Mouse (Mus musculus) spleen, adult 2 months (tissue): Measurements from ENCODE around the gene Phkg1. TPM values are rescaled to one million over a fixed set of nuclear protein-coding genes. Genes with fewer than 3 reads are reported as not detected.

Source experiments
- DNase-seq, 2 experiments: peaks; one replicate each; pipeline versions ENCODE4 v3.0.0 to v3.0.0-alpha.2; 2012 to 2021; ENCODE audit warnings: low spot score in 2 of 2, low read depth in 1 of 2
- H3K27ac ChIP-seq: fragments of 200-500 bp; 2 replicates; pipeline ENCODE4 v1.5.1; 2012; ENCODE audit warnings: low read length, inconsistent platforms; ENCODE audit not compliant: insufficient read depth
- H3K27me3 ChIP-seq: fragments of 200-500 bp; 2 replicates; pipeline ENCODE4 v1.6.1; 2012; ENCODE audit warnings: mild to moderate bottlenecking, moderate library complexity, low read length, inconsistent platforms; ENCODE audit not compliant: control insufficient read depth, insufficient read depth
- H3K36me3 ChIP-seq: fragments of 200-500 bp; 2 replicates; pipeline ENCODE4 v1.6.1; 2012; ENCODE audit warnings: mild to moderate bottlenecking, low read length, inconsistent platforms; ENCODE audit not compliant: control insufficient read depth, insufficient read depth
- H3K4me1 ChIP-seq: fragments of 200-500 bp; 2 replicates; pipeline ENCODE4 v1.6.1; 2011; ENCODE audit warnings: inconsistent platforms; ENCODE audit not compliant: control insufficient read depth, insufficient read depth, insufficient read length
- H3K4me3 ChIP-seq: fragments of 200-500 bp; 2 replicates; pipeline ENCODE4 v1.5.1; 2011; ENCODE audit warnings: mild to moderate bottlenecking, inconsistent platforms; ENCODE audit not compliant: insufficient read depth, insufficient read length; ENCODE audit errors: extremely low read depth
- CTCF ChIP-seq: fragments of 200-500 bp; IDR thresholded peaks from 2 replicates; pipeline ENCODE4 v1.5.1; 2011; ENCODE audit warnings: mild to moderate bottlenecking, inconsistent platforms; ENCODE audit not compliant: insufficient read depth, insufficient read length, insufficient replicate concordance; ENCODE audit errors: extremely low read depth
- POLR2A ChIP-seq: fragments of 200-500 bp; IDR thresholded peaks from 2 replicates; pipeline ENCODE4 v1.6.1; 2011; ENCODE audit warnings: low read depth, low read length, inconsistent platforms
- WGBS: fragments of 180-500 bp; shearing (Covaris S2); methylation state at CpG from one replicate; pipeline ENCODE4 v1.1.7; 2018; 5-methylcytosine and 5-hydroxymethylcytosine counted together
- polyA plus RNA-seq: library from polyadenylated mRNA; depleted of rRNA; stranded (reverse); fragments of >200 nt; gene quantifications from 2 replicates; pipeline ENCODE4 v1.2.3, GENCODE M21; 2012

Gene Phkg1
- polyA plus RNA-seq, 1 experiment: 0.14 TPM

- Histone ChIP-seq H3K36me3 (no peaks in the 10 kb centered on the region), H3K4me3 (no peak overlapping the region), H3K27me3 (no peaks in the 10 kb centered on the region), H3K27ac (no peak overlapping the region), H3K4me1 (no peaks in the 10 kb centered on the region; the same call in 1 of the 2 replicates)
- WGBS: 69% methylated on average over 2 of the region's 2 CpGs
- no peak for DNase-seq
- no peak for TF ChIP-seq CTCF
- no peak for TF ChIP-seq POLR2A
Observed at GRCm38 (mm10) chr5:129940281-129940680, 41.9 kb upstream of the Phkg1 start.

GRCm38 (mm10) chr5:129936941-129937340, 38.6 kb upstream of the Phkg1 start:
- TF ChIP-seq CTCF: no peak

GRCm38 (mm10) chr5:129929924-129930855, 31.8 kb upstream of the Phkg1 start:
- no peak overlapping the region for H3K27ac ChIP-seq
- no peak for DNase-seq

More at GRCm38 (mm10) chr5:129936941-129937340, 38.6 kb upstream of the Phkg1 start:
- H3K36me3 ChIP-seq: no peaks in the 10 kb centered on the region
- H3K4me3 ChIP-seq: no peak overlapping the region
- H3K27me3 ChIP-seq: no peaks in the 10 kb centered on the region
- H3K4me1 ChIP-seq: no peaks in the 10 kb centered on the region; the same call in 1 of the 2 replicates
- DNase-seq: no peak
- H3K27ac ChIP-seq: no peak overlapping the region
- 85% methylated on average over 4 of the region's 4 CpGs for WGBS

GRCm38 (mm10) chr5:129925933-129926332, 27.6 kb upstream of the Phkg1 start:
- H3K27me3 ChIP-seq: no peaks in the 10 kb centered on the region
- 83% methylated on average over 5 of the region's 5 CpGs for WGBS
- H3K36me3 ChIP-seq: no peaks in the 10 kb centered on the region
- TF ChIP-seq POLR2A (no peak), CTCF (no peak)
- DNase-seq: no peak
- H3K4me3 ChIP-seq: no peak overlapping the region
- no peak overlapping the region for H3K27ac ChIP-seq
- no peaks in the 10 kb centered on the region for H3K4me1 ChIP-seq

More at GRCm38 (mm10) chr5:129929924-129930855, 31.8 kb upstream of the Phkg1 start:
- TF ChIP-seq CTCF (no peak), POLR2A (no peak)
- Histone ChIP-seq H3K4me1 (no peaks in the 10 kb centered on the region), H3K27me3 (no peaks in the 10 kb centered on the region), H3K4me3 (no peak overlapping the region), H3K36me3 (no peaks in the 10 kb centered on the region)
- 69% methylated on average over 9 of the region's 9 CpGs for whole genome bisulfite sequencing

GRCm38 (mm10) chr5:129924820-129925452, 26.6 kb upstream of the Phkg1 start:
- no peak overlapping the region for H3K27ac ChIP-seq

GRCm38 (mm10) chr5:129921972-129922371, 23.6 kb upstream of the Phkg1 start:
- DNase-seq: no peak
- WGBS: 96% methylated on average over 4 of the region's 4 CpGs
- Histone ChIP-seq H3K4me3 (no peak overlapping the region), H3K36me3 (no peaks in the 10 kb centered on the region), H3K27me3 (no peaks in the 10 kb centered on the region), H3K27ac (no peak overlapping the region), H3K4me1 (no peaks in the 10 kb centered on the region)
- TF ChIP-seq POLR2A: no peak
- no peak for TF ChIP-seq CTCF

More at GRCm38 (mm10) chr5:129924820-129925452, 26.6 kb upstream of the Phkg1 start:
- no peak for TF ChIP-seq CTCF
- TF ChIP-seq POLR2A: no peak
- H3K27me3 ChIP-seq: no peaks in the 10 kb centered on the region
- no peaks in the 10 kb centered on the region for H3K36me3 ChIP-seq
- no peak for DNase-seq
- no peaks in the 10 kb centered on the region for H3K4me1 ChIP-seq
- WGBS: 84% methylated on average over 8 of the region's 8 CpGs
- no peak overlapping the region for H3K4me3 ChIP-seq

GRCm38 (mm10) chr5:129919320-129919719, 21.0 kb upstream of the Phkg1 start:
- H3K4me1 ChIP-seq: no peaks in the 10 kb centered on the region
- H3K36me3 ChIP-seq: no peaks in the 10 kb centered on the region
- DNase-seq: no peak
- no peak overlapping the region for H3K4me3 ChIP-seq
- no peak overlapping the region for H3K27ac ChIP-seq
- WGBS: 86% methylated on average over 8 of the region's 8 CpGs
- no peaks in the 10 kb centered on the region for H3K27me3 ChIP-seq
- TF ChIP-seq POLR2A: no peak
- no peak for TF ChIP-seq CTCF
